Mouse (Mus musculus) ES-Bruce4 (cell line): ENCODE data around the gene Tenm3. TPM values are rescaled to one million over a fixed set of nuclear protein-coding genes. Genes with fewer than 3 reads are reported as not detected.

Source experiments
- H3K27ac ChIP-seq: 2 replicates; pipeline ENCODE4 v1.5.1; 2012; ENCODE audit warnings: low read length, inconsistent platforms; ENCODE audit not compliant: insufficient read depth
- H3K27me3 ChIP-seq: 2 replicates; pipeline ENCODE4 v1.6.1; 2012; ENCODE audit warnings: mild to moderate bottlenecking, low read length, inconsistent platforms; ENCODE audit not compliant: control insufficient read depth, poor library complexity, insufficient read depth, severe bottlenecking
- H3K36me3 ChIP-seq: 2 replicates; pipeline ENCODE4 v1.6.1; 2012; ENCODE audit warnings: inconsistent platforms, mild to moderate bottlenecking, low read length, moderate library complexity; ENCODE audit not compliant: control insufficient read depth, poor library complexity, insufficient read depth, severe bottlenecking
- H3K4me1 ChIP-seq: one replicate; pipeline ENCODE4 v1.8.1; 2011; ENCODE audit warnings: low read length; ENCODE audit not compliant: control insufficient read depth, insufficient read depth
- H3K4me3 ChIP-seq: 2 replicates; pipeline ENCODE4 v1.5.1; 2011; ENCODE audit warnings: low read depth, mild to moderate bottlenecking, low read length
- H3K9ac ChIP-seq: 2 replicates; pipeline ENCODE4 v1.6.1; 2012; ENCODE audit warnings: low read depth, mild to moderate bottlenecking, inconsistent platforms; ENCODE audit not compliant: poor library complexity, severe bottlenecking
- H3K9me3 ChIP-seq: replicated peaks from 2 replicates; pipeline ENCODE4 v1.6.1; 2012; ENCODE audit warnings: mild to moderate bottlenecking, low read length, inconsistent platforms; ENCODE audit not compliant: control insufficient read depth, poor library complexity, insufficient read depth, severe bottlenecking
- CTCF ChIP-seq: IDR thresholded peaks from one replicate; pipeline ENCODE4 v1.8.1; 2011; ENCODE audit warnings: low read depth, low read length
- EP300 ChIP-seq: IDR thresholded peaks from 2 replicates; pipeline ENCODE4 v1.6.1; 2011; ENCODE audit warnings: low read depth, low read length; ENCODE audit not compliant: insufficient read depth
- POLR2A ChIP-seq: IDR thresholded peaks from one replicate; pipeline ENCODE4 v1.8.1; 2011; ENCODE audit warnings: low read length; ENCODE audit not compliant: insufficient read depth
- polyA plus RNA-seq: library from polyadenylated mRNA; stranded (reverse); fragments of >200 nt; gene quantifications from 2 replicates; pipeline ENCODE4 v1.2.4, GENCODE M21; 2011; ENCODE audit warnings: low read depth; ENCODE audit not compliant: missing spikeins, insufficient read depth, insufficient read length

The Tenm3 gene
- polyA plus RNA-seq, 1 experiment = 19.2 TPM

GRCm38 (mm10) chr8:48203161-48203560, 640.6 kb downstream of the Tenm3 start:
- H3K4me1 ChIP-seq = peaks cover 2% of the 10 kb centered on the region
- no peak for TF ChIP-seq POLR2A
- no peak for TF ChIP-seq CTCF
- TF ChIP-seq EP300 = no peak
- no peak overlapping the region for H3K9ac ChIP-seq
- no peaks in the 10 kb centered on the region for H3K36me3 ChIP-seq
- no peaks in the 10 kb centered on the region for H3K27me3 ChIP-seq
- no peaks in the 10 kb centered on the region for H3K9me3 ChIP-seq
- no peak overlapping the region for H3K4me3 ChIP-seq
- H3K27ac ChIP-seq = no peak overlapping the region

DNA sequence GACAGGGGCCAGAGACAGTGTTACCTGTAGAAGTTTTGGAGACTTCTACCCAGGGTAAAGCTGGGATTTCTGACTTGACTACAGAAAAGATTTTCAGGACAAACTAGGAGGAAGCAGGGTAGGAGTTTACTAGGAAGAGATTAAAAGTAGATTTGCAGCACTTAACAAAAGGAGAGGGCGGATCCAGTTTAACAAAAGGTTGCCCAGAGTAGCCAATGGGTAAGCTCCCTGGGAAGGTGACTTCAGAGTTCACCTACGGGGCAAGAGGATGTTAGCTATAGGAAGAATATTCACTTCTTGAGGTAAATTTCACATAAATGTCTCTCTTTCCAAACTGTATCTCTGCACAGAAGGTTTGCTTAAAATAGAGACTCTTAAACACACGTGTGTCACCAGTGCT, 641.1 kb downstream of the Tenm3 start:
- H3K36me3 ChIP-seq = no peaks in the 10 kb centered on the region
- peaks cover 2% of the 10 kb centered on the region for H3K4me1 ChIP-seq
- no peak overlapping the region for H3K9ac ChIP-seq
- H3K27ac ChIP-seq = no peak overlapping the region
- no peaks in the 10 kb centered on the region for H3K27me3 ChIP-seq
- no peak for TF ChIP-seq POLR2A
- TF ChIP-seq CTCF = no peak
- TF ChIP-seq EP300 = no peak
- H3K9me3 ChIP-seq = 0 out of 2 replicates have a peak, but pooled peaks cover under 1% of the 10 kb centered on the region
- H3K4me3 ChIP-seq = no peak overlapping the region

GRCm38 (mm10) chr8:48199171-48199570, 644.6 kb downstream of the Tenm3 start:
- no peaks in the 10 kb centered on the region for H3K36me3 ChIP-seq
- TF ChIP-seq CTCF (no peak), POLR2A (no peak), EP300 (no peak)
- H3K27ac ChIP-seq = no peak overlapping the region
- peaks cover 19% of the 10 kb centered on the region for H3K9me3 ChIP-seq
- no peak overlapping the region for H3K9ac ChIP-seq
- no peak overlapping the region for H3K4me3 ChIP-seq
- peaks cover 2% of the 10 kb centered on the region for H3K4me1 ChIP-seq
- H3K27me3 ChIP-seq = no peaks in the 10 kb centered on the region

DNA sequence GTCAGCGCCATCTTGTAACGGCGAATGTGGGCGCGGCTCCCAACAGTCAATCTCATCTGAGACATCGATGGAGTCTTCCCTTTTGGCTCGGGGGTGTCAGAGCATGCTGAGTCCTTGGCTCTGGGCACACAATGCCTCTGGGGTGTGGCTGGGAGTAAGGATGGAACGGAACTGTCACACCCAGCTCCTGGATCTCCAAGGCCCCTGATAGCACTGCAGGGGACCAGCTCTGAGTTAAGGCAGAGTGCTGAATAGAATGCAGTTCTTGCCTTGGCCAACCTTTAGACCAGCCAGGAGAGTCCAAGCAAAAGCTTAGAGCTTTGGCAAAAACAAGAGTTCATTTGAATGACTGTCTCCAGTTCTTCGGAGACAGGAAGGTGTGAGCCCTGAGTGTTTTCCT, 647.8 kb downstream of the Tenm3 start:
- no peak overlapping the region for H3K27ac ChIP-seq

GRCm38 (mm10) chr8:48188586-48188985, 655.2 kb downstream of the Tenm3 start:
- no peaks in the 10 kb centered on the region for H3K4me1 ChIP-seq
- H3K9me3 ChIP-seq = peaks cover 24% of the 10 kb centered on the region
- no peak overlapping the region for H3K4me3 ChIP-seq
- H3K9ac ChIP-seq = no peak overlapping the region
- H3K36me3 ChIP-seq = no peaks in the 10 kb centered on the region
- H3K27ac ChIP-seq = no peak overlapping the region
- no peaks in the 10 kb centered on the region for H3K27me3 ChIP-seq
- TF ChIP-seq EP300 (no peak), POLR2A (no peak), CTCF (no peak)

More for the DNA sequence above, 647.8 kb downstream of the Tenm3 start:
- Histone ChIP-seq H3K27me3 (no peaks in the 10 kb centered on the region), H3K36me3 (no peaks in the 10 kb centered on the region), H3K9me3 (peaks cover 23% of the 10 kb centered on the region), H3K9ac (no peak overlapping the region), H3K4me3 (no peak overlapping the region), H3K4me1 (no peaks in the 10 kb centered on the region)
- TF ChIP-seq POLR2A (no peak), CTCF (no peak), EP300 (no peak)

- Histone ChIP-seq H3K27me3 (no peaks in the 10 kb centered on the region), H3K4me1 (no peaks in the 10 kb centered on the region), H3K36me3 (peaks cover 2% of the 10 kb centered on the region; the same call in 1 of the 2 replicates), H3K9me3 (peaks cover 64% of the 10 kb centered on the region), H3K27ac (no peak overlapping the region), H3K4me3 (no peak overlapping the region), H3K9ac (no peak overlapping the region)
- no peak for TF ChIP-seq CTCF
- TF ChIP-seq POLR2A = no peak
- no peak for TF ChIP-seq EP300
Observed at GRCm38 (mm10) chr8:48183758-48184157, 660.0 kb downstream of the Tenm3 start.
